Mouse (Mus musculus): Measurements from ENCODE around the gene Ddx58. TPM values are rescaled to one million over a fixed set of nuclear protein-coding genes. Genes with fewer than 3 reads are reported as not detected.
A peak's percentile ranks its signal among the peaks of the same experiment; 100 is the strongest.

Gene Ddx58
- total RNA-seq (2017): 20.0 and 25.1 TPM in 2 replicates

- peak; percentile 43 for ATAC-seq (replicated peaks; ENCODE audit: low read depth, poor library complexity, severe bottlenecking)
Measured at GRCm38 (mm10) chr4:40239409-40240271, at the start of gene Ddx58. Ddx58 (minus strand) TSS chr4:40239828.

DNA sequence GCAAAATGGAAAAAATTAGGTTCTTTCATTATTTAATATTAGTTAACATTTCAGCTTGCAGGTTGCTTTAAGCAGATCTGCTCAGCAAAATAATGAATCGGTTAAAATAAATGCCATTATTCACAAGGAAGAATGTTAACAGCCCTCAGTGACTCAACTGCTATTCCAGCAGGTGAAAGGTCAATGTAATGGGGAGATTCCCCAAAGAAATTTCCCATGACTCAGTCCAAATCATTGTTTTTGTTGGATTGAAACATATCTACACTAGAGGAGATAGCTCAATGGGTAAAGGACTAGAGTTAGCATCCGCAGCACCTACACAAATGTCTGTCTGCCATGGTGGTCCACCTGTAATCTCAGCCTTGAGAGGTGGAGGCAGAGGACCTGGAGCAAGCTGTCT is 49.4 kb upstream of the Ddx58 start:
- ATAC-seq (replicated peaks; ENCODE audit: low read depth, poor library complexity, severe bottlenecking): no peak

GRCm38 (mm10) chr4:40287415-40287814 is 47.8 kb upstream of the Ddx58 start:
- ATAC-seq (replicated peaks; ENCODE audit: low read depth, poor library complexity, severe bottlenecking): peak; percentile 98

DNA sequence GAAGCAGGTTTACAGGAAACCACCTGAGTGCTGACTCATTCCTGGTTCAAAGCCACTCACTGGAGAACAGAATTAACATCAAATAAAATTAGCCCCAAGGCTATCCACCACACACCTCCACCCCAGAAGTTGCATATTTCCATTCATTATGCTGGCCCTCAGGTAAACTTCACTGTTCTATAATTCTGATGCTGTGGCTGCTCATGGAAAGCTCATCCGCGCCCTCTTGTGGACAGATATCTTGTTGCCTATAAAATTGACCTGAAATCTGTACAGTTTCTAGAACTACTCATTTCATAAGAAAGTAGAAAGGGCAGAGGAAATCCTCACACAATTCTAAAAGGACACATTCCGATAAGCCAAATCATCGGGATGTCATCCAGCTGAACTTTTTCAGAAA is 46.0 kb upstream of the Ddx58 start:
- ATAC-seq (replicated peaks; ENCODE audit: low read depth, poor library complexity, severe bottlenecking): peak; percentile 74; the same call in 1 of the 2 replicates

GRCm38 (mm10) chr4:40279276-40279900 is 39.8 kb upstream of the Ddx58 start, which contains the start of gene Ndufb6:
Ndufb6 (minus strand) TSS chr4:40279421.
- peak; percentile 98 for ATAC-seq (replicated peaks; ENCODE audit: low read depth, poor library complexity, severe bottlenecking)

DNA sequence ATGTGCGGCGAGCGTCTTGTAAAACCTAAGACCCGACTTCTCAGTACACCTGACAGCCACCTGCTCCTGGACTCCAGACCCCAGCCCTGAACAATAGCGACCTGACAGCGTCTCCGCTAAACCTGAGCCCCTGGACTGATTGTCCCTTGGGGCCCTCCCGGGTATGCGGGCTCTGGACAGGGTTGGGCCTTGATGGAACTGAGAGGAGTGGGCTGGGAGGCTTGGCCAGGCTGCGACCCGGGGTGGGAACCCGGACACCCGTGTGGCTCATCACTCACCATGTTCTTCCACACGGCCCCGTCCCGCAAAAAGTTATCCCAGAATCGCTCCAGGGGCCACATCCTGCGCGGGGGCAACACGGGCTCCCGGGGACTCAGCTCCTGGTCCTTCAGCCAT is 39.2 kb upstream of the Ddx58 start:
- ATAC-seq (replicated peaks; ENCODE audit: low read depth, poor library complexity, severe bottlenecking): no peak; the same call in 1 of the 2 replicates

DNA sequence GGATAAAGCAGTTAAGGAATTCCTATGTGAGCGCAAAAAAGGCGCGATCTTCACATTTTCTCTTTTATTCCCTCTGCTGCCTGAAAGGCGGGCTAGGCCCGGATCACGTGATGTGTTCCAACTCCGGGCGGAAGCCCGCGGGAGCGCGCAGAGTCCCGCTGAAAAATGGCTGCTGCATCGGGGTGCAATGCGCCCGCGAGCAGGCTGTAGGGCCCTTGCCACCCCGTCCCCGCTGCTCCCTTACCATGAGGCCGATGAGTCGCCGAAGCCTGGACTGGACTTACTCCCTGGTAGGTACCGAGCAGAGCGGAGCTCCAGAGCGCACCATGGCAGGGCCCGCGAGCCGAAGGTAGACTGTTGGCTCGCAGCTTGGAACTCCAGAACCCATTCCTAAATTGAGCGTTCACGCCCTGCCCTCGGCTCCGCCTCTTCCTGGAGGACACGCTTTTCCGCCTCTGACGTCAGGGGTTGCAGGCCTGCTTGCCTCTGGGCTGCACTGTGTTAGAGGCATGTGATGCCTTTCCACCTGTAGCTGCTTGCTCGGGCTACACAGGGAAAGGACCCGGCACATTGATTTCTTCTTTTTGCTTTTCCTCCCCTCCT is 29.9 kb upstream of the Ddx58 start, which contains the start of the genes Smim27 and Topors:
TSS of gene Smim27 (plus strand) at position 150 of the 603 bp plus-strand sequence.
TSS of gene Topors (minus strand) at position 421 of the 603 bp plus-strand sequence.
- peak; percentile 80 for ATAC-seq (replicated peaks; ENCODE audit: low read depth, poor library complexity, severe bottlenecking)

DNA sequence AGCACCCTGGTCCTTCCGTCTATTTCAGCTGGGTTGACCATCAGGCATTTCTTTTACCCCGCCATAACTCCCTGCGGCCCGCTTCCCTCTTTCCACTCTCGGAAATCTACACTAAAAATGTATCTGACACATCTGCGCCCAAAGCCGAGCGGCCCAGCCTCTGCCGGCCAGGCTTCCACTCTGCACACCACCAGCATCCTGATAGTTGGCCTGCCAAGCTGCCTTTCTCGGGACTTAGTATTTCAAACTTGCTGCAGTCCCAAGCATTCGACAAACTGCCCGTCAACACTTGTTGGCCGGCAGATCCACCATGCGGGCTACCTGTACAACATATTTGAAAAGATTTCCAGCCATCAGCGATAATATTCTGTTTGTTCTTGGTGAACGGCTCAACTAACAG is 29.2 kb upstream of the Ddx58 start:
- peak; percentile 1 for ATAC-seq (replicated peaks; ENCODE audit: low read depth, poor library complexity, severe bottlenecking)

- ATAC-seq (replicated peaks; ENCODE audit: low read depth, poor library complexity, severe bottlenecking): peak; percentile 56
Measured at GRCm38 (mm10) chr4:40268204-40268813, 28.7 kb upstream of the Ddx58 start.

DNA sequence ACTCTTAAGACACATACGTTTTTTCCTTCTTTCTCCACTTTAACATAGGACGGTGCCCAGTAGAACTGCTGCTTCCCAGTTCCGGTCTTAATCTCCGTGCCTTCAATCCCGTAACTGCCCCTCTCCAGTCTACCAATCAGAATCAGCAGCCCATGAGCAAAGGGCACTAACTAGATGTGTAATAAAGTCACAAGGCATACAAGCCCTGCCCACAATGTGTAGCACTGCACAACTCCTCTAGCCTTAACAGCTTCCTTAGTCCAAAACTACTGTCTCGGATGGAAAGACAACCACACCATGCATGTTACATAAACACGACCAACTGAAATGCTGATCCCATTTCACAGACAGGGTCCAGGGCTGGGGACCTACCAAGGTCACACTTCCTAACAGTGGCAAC is 28.1 kb upstream of the Ddx58 start:
- ATAC-seq (replicated peaks; ENCODE audit: low read depth, poor library complexity, severe bottlenecking): no peak

GRCm38 (mm10) chr4:40264321-40264720 is 24.7 kb upstream of the Ddx58 start:
- no peak for ATAC-seq (replicated peaks; ENCODE audit: low read depth, poor library complexity, severe bottlenecking)

- no peak for ATAC-seq (replicated peaks; ENCODE audit: low read depth, poor library complexity, severe bottlenecking)
Measured at GRCm38 (mm10) chr4:40254385-40255103, 14.9 kb upstream of the Ddx58 start.

DNA sequence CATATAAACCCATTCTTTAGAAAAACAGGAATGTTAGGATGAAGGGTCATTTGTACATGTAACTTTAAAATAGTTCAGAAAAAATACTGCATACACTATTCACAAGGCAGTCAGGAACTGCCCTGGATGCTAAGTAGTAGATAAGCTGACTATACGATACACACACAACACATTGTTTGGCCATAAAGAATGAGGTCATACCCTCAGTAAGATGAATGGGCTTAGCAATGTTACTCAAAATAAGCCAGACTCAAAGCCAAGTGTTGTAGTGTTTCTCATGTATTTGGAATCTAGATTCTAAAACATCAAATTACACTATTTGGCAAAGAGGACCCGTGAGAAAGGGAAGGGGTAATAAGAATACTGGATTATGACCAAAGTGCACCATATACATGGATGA is 14.1 kb upstream of the Ddx58 start:
- no peak for ATAC-seq (replicated peaks; ENCODE audit: low read depth, poor library complexity, severe bottlenecking)

- ATAC-seq (replicated peaks; ENCODE audit: low read depth, poor library complexity, severe bottlenecking): peak; percentile 63
Measured at GRCm38 (mm10) chr4:40250984-40251383, 11.4 kb upstream of the Ddx58 start.

GRCm38 (mm10) chr4:40244035-40244434 is 4.4 kb upstream of the Ddx58 start:
- peak; percentile 92 for ATAC-seq (replicated peaks; ENCODE audit: low read depth, poor library complexity, severe bottlenecking)

- ATAC-seq (replicated peaks; ENCODE audit: low read depth, poor library complexity, severe bottlenecking): no peak
Measured at GRCm38 (mm10) chr4:40243006-40243405, 3.4 kb upstream of the Ddx58 start.

- ATAC-seq (replicated peaks; ENCODE audit: low read depth, poor library complexity, severe bottlenecking): no peak
Measured at GRCm38 (mm10) chr4:40241928-40242327, 2.3 kb upstream of the Ddx58 start.

DNA sequence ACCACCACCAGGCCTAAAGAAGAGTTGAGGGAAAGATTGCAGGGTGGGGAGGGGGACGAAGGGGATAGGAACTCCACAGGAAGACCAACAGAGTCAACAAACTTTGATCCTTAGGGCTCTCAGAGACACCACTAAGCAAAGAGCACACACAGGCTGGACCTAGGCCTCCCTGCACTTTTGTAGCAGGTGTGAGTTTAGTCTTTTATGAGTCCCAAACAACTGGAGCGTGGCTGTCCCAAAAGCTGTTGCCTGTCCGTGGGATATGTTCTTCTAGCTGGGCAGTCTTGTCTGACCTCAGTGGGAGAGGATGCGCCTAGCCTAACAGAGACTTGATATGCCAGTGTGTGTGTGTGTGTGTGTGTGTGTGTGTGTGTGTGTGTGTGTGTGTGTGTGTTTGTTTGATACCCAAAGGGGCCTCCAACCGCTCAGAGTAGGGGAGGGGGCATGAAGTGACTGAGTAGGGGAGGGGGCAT is 680 bp upstream of the Ddx58 start:
- ATAC-seq (replicated peaks; ENCODE audit: low read depth, poor library complexity, severe bottlenecking): no peak
